Mouse (Mus musculus) midbrain, embryonic 13.5 days (tissue): ENCODE measurements around the gene Slc17a8. TPM values are rescaled to one million over a fixed set of nuclear protein-coding genes. Genes with fewer than 3 reads are reported as not detected.
A peak's percentile ranks its signal among the peaks of the same experiment; 100 is the strongest.
"Not testable (repeated sequence)": the region's sequence is repeated elsewhere in the genome, so short reads cannot be mapped to it uniquely, and the experiment has no call there.

Experiments
- ATAC-seq: fragments of 200-750 bp; cut with Nextera tagmentation; 2 replicates; pipeline ENCODE4 v1.8.0; 2017; ENCODE audit warnings: mild to moderate bottlenecking, moderate TSS enrichment, moderate library complexity
- H3K27ac ChIP-seq: fragments of 300-500 bp; sonication (generic); 2 replicates; pipeline ENCODE4 v1.5.1; 2015; ENCODE audit warnings: inconsistent platforms, mild to moderate bottlenecking, moderate library complexity
- H3K27me3 ChIP-seq: fragments of 300-500 bp; sonication (generic); 2 replicates; pipeline ENCODE4 v1.6.1; 2015; ENCODE audit warnings: mild to moderate bottlenecking, inconsistent platforms
- H3K36me3 ChIP-seq: fragments of 300-500 bp; sonication (generic); 2 replicates; pipeline ENCODE4 v1.6.1; 2015; ENCODE audit warnings: mild to moderate bottlenecking, inconsistent platforms
- H3K4me1 ChIP-seq: fragments of 300-500 bp; sonication (generic); replicated peaks from 2 replicates; pipeline ENCODE4 v1.6.1; 2015; ENCODE audit warnings: inconsistent platforms
- H3K4me2 ChIP-seq: fragments of 300-500 bp; sonication (generic); replicated peaks from 2 replicates; pipeline ENCODE4 v1.6.1; 2015; ENCODE audit warnings: moderate library complexity, mild to moderate bottlenecking, inconsistent platforms
- H3K4me3 ChIP-seq: fragments of 300-500 bp; sonication (generic); replicated peaks from 2 replicates; pipeline ENCODE4 v1.5.1; 2015; ENCODE audit warnings: mild to moderate bottlenecking, inconsistent platforms
- H3K9ac ChIP-seq: fragments of 300-500 bp; sonication (generic); replicated peaks from 2 replicates; pipeline ENCODE4 v1.6.1; 2015; ENCODE audit warnings: mild to moderate bottlenecking, inconsistent platforms
- H3K9me3 ChIP-seq: fragments of 300-500 bp; sonication (generic); 2 replicates; pipeline ENCODE4 v1.6.1; 2016; ENCODE audit warnings: mild to moderate bottlenecking, inconsistent platforms
- WGBS: fragments of 180-500 bp; shearing (Covaris S2); methylation state at CpG from one replicate; pipeline ENCODE4 v1.1.7; 2015; 5-methylcytosine and 5-hydroxymethylcytosine counted together
- polyA plus RNA-seq: library from polyadenylated mRNA; unstranded; fragments of >200 nt; fragmentation: Nextera tagmentation; extraction: Ambion mirVana; gene quantifications from 2 replicates; pipeline ENCODE4 v1.2.1, GENCODE M21; 2015

Slc17a8 gene
- polyA plus RNA-seq: 1.0 and 2.3 TPM in 2 replicates

- no peak within 1 kb of the TSS for H3K4me3 ChIP-seq
- no peaks in the 10 kb centered on the region for H3K9me3 ChIP-seq
- no peak within 1 kb of the TSS for H3K27ac ChIP-seq
- H3K9ac ChIP-seq: no peak within 1 kb of the TSS
- 26% methylated on average over 7 of the region's 7 CpGs for WGBS
- H3K4me2 ChIP-seq: peak within 1 kb of the TSS; percentile 12; the same call in 1 of the 2 replicates
- peak; percentile 55; the same call in 1 of the 2 replicates for ATAC-seq
- H3K4me1 ChIP-seq: peaks cover 7% of the 10 kb centered on the region
- no peaks in the 10 kb centered on the region for H3K36me3 ChIP-seq
- H3K27me3 ChIP-seq: no peaks in the 10 kb centered on the region; the same call in 1 of the 2 replicates
Observed at GRCm38 (mm10) chr10:89621129-89621528, at the start of gene Slc17a8. Gene Slc17a8 (minus strand): TSS chr10:89621253.

- not testable (repeated sequence) for H3K4me2 ChIP-seq, H3K9ac ChIP-seq, H3K36me3 ChIP-seq, H3K4me1 ChIP-seq, ATAC-seq, H3K4me3 ChIP-seq, H3K27me3 ChIP-seq, H3K27ac ChIP-seq, H3K9me3 ChIP-seq
- WGBS: 93% methylated on average over 5 of the region's 5 CpGs
Observed at GRCm38 (mm10) chr10:89670371-89670770, 49.3 kb upstream of the Slc17a8 start.

GRCm38 (mm10) chr10:89667571-89667970 lies 46.5 kb upstream of the Slc17a8 start:
- H3K36me3 ChIP-seq: peaks cover 18% of the 10 kb centered on the region
- H3K4me1 ChIP-seq: no peaks in the 10 kb centered on the region
- no peak overlapping the region for H3K4me3 ChIP-seq
- H3K9me3 ChIP-seq: no peaks in the 10 kb centered on the region
- no peak overlapping the region for H3K27ac ChIP-seq
- WGBS: 82% methylated on average over 7 of the region's 7 CpGs
- no peaks in the 10 kb centered on the region for H3K27me3 ChIP-seq
- ATAC-seq: no peak
- no peak overlapping the region for H3K9ac ChIP-seq
- no peak overlapping the region for H3K4me2 ChIP-seq

GRCm38 (mm10) chr10:89665679-89666078 lies 44.6 kb upstream of the Slc17a8 start:
- peaks cover 32% of the 10 kb centered on the region for H3K36me3 ChIP-seq
- no peak for ATAC-seq
- no peak overlapping the region for H3K4me3 ChIP-seq
- H3K4me2 ChIP-seq: no peak overlapping the region
- no peak overlapping the region for H3K9ac ChIP-seq
- H3K9me3 ChIP-seq: no peaks in the 10 kb centered on the region
- WGBS: 96% methylated on average over 9 of the region's 9 CpGs
- H3K4me1 ChIP-seq: no peaks in the 10 kb centered on the region
- H3K27me3 ChIP-seq: no peaks in the 10 kb centered on the region
- no peak overlapping the region for H3K27ac ChIP-seq

GRCm38 (mm10) chr10:89664977-89665645 lies 44.1 kb upstream of the Slc17a8 start:
- no peaks in the 10 kb centered on the region for H3K27me3 ChIP-seq
- H3K4me1 ChIP-seq: no peaks in the 10 kb centered on the region
- peaks cover 36% of the 10 kb centered on the region for H3K36me3 ChIP-seq
- H3K27ac ChIP-seq: no peak overlapping the region
- H3K9me3 ChIP-seq: no peaks in the 10 kb centered on the region
- no peak for ATAC-seq
- H3K9ac ChIP-seq: no peak overlapping the region
- H3K4me3 ChIP-seq: no peak overlapping the region
- 95% methylated on average over 8 of the region's 8 CpGs for WGBS
- H3K4me2 ChIP-seq: no peak overlapping the region

GRCm38 (mm10) chr10:89656366-89656765 lies 35.3 kb upstream of the Slc17a8 start:
- no peak overlapping the region for H3K27ac ChIP-seq
- 92% methylated on average over 5 of the region's 5 CpGs for WGBS
- H3K4me2 ChIP-seq: no peak overlapping the region
- peaks cover 72% of the 10 kb centered on the region for H3K36me3 ChIP-seq
- H3K9me3 ChIP-seq: no peaks in the 10 kb centered on the region
- H3K9ac ChIP-seq: no peak overlapping the region
- no peaks in the 10 kb centered on the region for H3K4me1 ChIP-seq
- no peaks in the 10 kb centered on the region for H3K27me3 ChIP-seq
- no peak for ATAC-seq
- no peak overlapping the region for H3K4me3 ChIP-seq

GRCm38 (mm10) chr10:89652912-89653311 lies 31.9 kb upstream of the Slc17a8 start:
- Histone ChIP-seq H3K4me1 (no peaks in the 10 kb centered on the region), H3K36me3 (peaks cover 72% of the 10 kb centered on the region), H3K4me3 (no peak overlapping the region), H3K27me3 (no peaks in the 10 kb centered on the region), H3K27ac (no peak overlapping the region), H3K9ac (no peak overlapping the region), H3K4me2 (no peak overlapping the region), H3K9me3 (no peaks in the 10 kb centered on the region)
- 91% methylated on average over 8 of the region's 8 CpGs for WGBS
- no peak for ATAC-seq

GRCm38 (mm10) chr10:89651691-89652090 lies 30.6 kb upstream of the Slc17a8 start:
- peaks cover 64% of the 10 kb centered on the region for H3K36me3 ChIP-seq
- no peaks in the 10 kb centered on the region for H3K27me3 ChIP-seq
- no peaks in the 10 kb centered on the region for H3K9me3 ChIP-seq
- H3K4me3 ChIP-seq: no peak overlapping the region
- no peak overlapping the region for H3K4me2 ChIP-seq
- WGBS: 92% methylated on average over 1 of the region's 1 CpGs
- no peak overlapping the region for H3K27ac ChIP-seq
- ATAC-seq: no peak
- H3K9ac ChIP-seq: no peak overlapping the region
- H3K4me1 ChIP-seq: no peaks in the 10 kb centered on the region

- Histone ChIP-seq H3K4me1 (no peaks in the 10 kb centered on the region), H3K9me3 (no peaks in the 10 kb centered on the region), H3K4me3 (no peak overlapping the region), H3K9ac (no peak overlapping the region), H3K4me2 (no peak overlapping the region), H3K27me3 (no peaks in the 10 kb centered on the region), H3K36me3 (peaks cover 71% of the 10 kb centered on the region), H3K27ac (no peak overlapping the region)
- 94% methylated on average over 9 of the region's 9 CpGs for WGBS
- ATAC-seq: no peak
Observed at GRCm38 (mm10) chr10:89646918-89647317, 25.9 kb upstream of the Slc17a8 start.

GRCm38 (mm10) chr10:89637001-89637400 lies 15.9 kb upstream of the Slc17a8 start:
- no peak overlapping the region for H3K27ac ChIP-seq
- no peak overlapping the region for H3K4me2 ChIP-seq
- no peak for ATAC-seq
- H3K9me3 ChIP-seq: no peaks in the 10 kb centered on the region
- H3K4me1 ChIP-seq: no peaks in the 10 kb centered on the region
- no peak overlapping the region for H3K9ac ChIP-seq
- 97% methylated on average over 3 of the region's 3 CpGs for WGBS
- H3K27me3 ChIP-seq: no peaks in the 10 kb centered on the region
- no peak overlapping the region for H3K4me3 ChIP-seq
- peaks cover 32% of the 10 kb centered on the region for H3K36me3 ChIP-seq

GRCm38 (mm10) chr10:89635018-89635417 lies 14.0 kb upstream of the Slc17a8 start:
- 88% methylated on average over 5 of the region's 5 CpGs for WGBS
- H3K27ac ChIP-seq: no peak overlapping the region
- H3K9ac ChIP-seq: no peak overlapping the region
- peaks cover 12% of the 10 kb centered on the region for H3K36me3 ChIP-seq
- no peaks in the 10 kb centered on the region for H3K9me3 ChIP-seq
- H3K4me3 ChIP-seq: no peak overlapping the region
- peak; percentile 60 for ATAC-seq
- H3K4me1 ChIP-seq: no peaks in the 10 kb centered on the region
- no peaks in the 10 kb centered on the region for H3K27me3 ChIP-seq
- H3K4me2 ChIP-seq: no peak overlapping the region

GRCm38 (mm10) chr10:89633736-89634426 lies 12.8 kb upstream of the Slc17a8 start:
- no peak for ATAC-seq
- WGBS: 93% methylated on average over 7 of the region's 7 CpGs
- H3K9ac ChIP-seq: no peak overlapping the region

More at GRCm38 (mm10) chr10:89633736-89634426, 12.8 kb upstream of the Slc17a8 start:
- Histone ChIP-seq H3K36me3 (peaks cover 4% of the 10 kb centered on the region; the same call in 1 of the 2 replicates), H3K4me3 (no peak overlapping the region), H3K27ac (no peak overlapping the region), H3K9me3 (no peaks in the 10 kb centered on the region), H3K4me2 (no peak overlapping the region), H3K27me3 (no peaks in the 10 kb centered on the region), H3K4me1 (no peaks in the 10 kb centered on the region)
